In genomic region chr9:100654104-100654503, GRCm38 (mm10) we compare ENCODE assay signal across 23 mouse cellular contexts. TPM values are rescaled to one million over a fixed set of nuclear protein-coding genes. Genes with fewer than 3 reads are reported as not detected.
A peak's percentile ranks its signal among the peaks of the same experiment; 100 is the strongest.
DNase-seq lines count a peak whose midpoint lies in the region; ATAC-seq and TF ChIP-seq lines count a peak whose summit lies in the region.
"Had no signal": no experiment of that assay in that cellular context is flagged by ENCODE, and none has a peak within 500 bp of the region (broad histone marks: within the 10 kb centered on the region; RNA-seq: fewer than 3 reads in every experiment).

No protein-coding gene starts in this region.

- TF ChIP-seq CTCF in heart, postnatal 0 days (IDR thresholded peaks at IDR 0.05; ENCODE audit: low read depth) = no peak

- no peak for TF ChIP-seq EP300 in heart, postnatal 0 days (IDR thresholded peaks at IDR 0.05; ENCODE audit: low read depth)

- peak overlapping the region; percentile 20; the same call in 1 of the 2 replicates for H3K27ac ChIP-seq in heart, postnatal 0 days (ENCODE audit: low read depth)
- H3K27ac ChIP-seq: embryonic facial prominence, embryonic 12.5 days; forebrain, embryonic 10.5 days; heart, embryonic 10.5 days; hindbrain, embryonic 10.5 days; hindbrain, embryonic 15.5 days; limb, embryonic 13.5 days; macrophage had no signal

- H3K4me2 ChIP-seq in heart, postnatal 0 days (ENCODE audit: low read depth, low read length) = no peak overlapping the region
- H3K4me2 ChIP-seq: embryonic facial prominence, embryonic 12.5 days; hindbrain, embryonic 15.5 days; limb, embryonic 13.5 days; liver, embryonic 11.5 days had no signal

- H3K9ac ChIP-seq in heart, postnatal 0 days (replicated peaks; ENCODE audit: low read depth, low read length) = no peak overlapping the region
- H3K9ac ChIP-seq: embryonic facial prominence, embryonic 12.5 days; forebrain, postnatal 0 days; hindbrain, embryonic 15.5 days; limb, embryonic 13.5 days had no signal

- H3K9me3 ChIP-seq in heart, postnatal 0 days (replicated peaks; ENCODE audit: control insufficient read depth, low read length) = no peaks in the 10 kb centered on the region
- H3K9me3 ChIP-seq: embryonic facial prominence, embryonic 12.5 days; forebrain, embryonic 10.5 days; heart, embryonic 10.5 days; hindbrain, embryonic 10.5 days; hindbrain, embryonic 15.5 days; limb, embryonic 13.5 days had no signal

- H3K4me3 ChIP-seq in heart, postnatal 0 days (ENCODE audit: low read depth, low read length) = no peak overlapping the region
- H3K4me3 ChIP-seq: embryonic facial prominence, embryonic 12.5 days; forebrain, embryonic 10.5 days; heart, embryonic 10.5 days; hindbrain, embryonic 10.5 days; hindbrain, embryonic 15.5 days; limb, embryonic 13.5 days had no signal

- WGBS in heart, postnatal 0 days = 39% methylated on average over 3 of the region's 3 CpGs
- WGBS in large intestine, adult 2 months = 34% methylated on average over 3 of the region's 3 CpGs

- H3K4me1 ChIP-seq in heart, postnatal 0 days (ENCODE audit: control insufficient read depth, insufficient read depth) = peaks cover 6% of the 10 kb centered on the region
- H3K4me1 ChIP-seq: embryonic facial prominence, embryonic 12.5 days; forebrain, embryonic 10.5 days; hindbrain, embryonic 10.5 days; hindbrain, embryonic 15.5 days had no signal

- DNase-seq in heart, postnatal 0 days (ENCODE audit: low spot score) = peak; percentile 57
- no peak for DNase-seq in heart, adult 8-10 months (ENCODE audit: low spot score)
- DNase-seq in lung, postnatal 25 days (ENCODE audit: low spot score) = peak; percentile 12
- DNase-seq in lung, postnatal 10 days = no peak
- peak; percentile 48 for DNase-seq in large intestine, adult 2 months (ENCODE audit: low read depth, low spot score)
- DNase-seq in embryo, embryonic 10 days (ENCODE audit: low spot score) = no peak
- DNase-seq: adrenal gland, adult 8-10 months; B cell, adult 2 months; cerebellum, adult 8-10 months; cerebellum, postnatal 25 days; forebrain, postnatal 0 days; heart, postnatal 10 days; kidney, postnatal 14 days; midbrain, embryonic 14.5 days had no signal

- no peak for ATAC-seq in heart, postnatal 0 days (ENCODE audit: insufficient read depth, low read depth)
- ATAC-seq: activated CD4-positive, CD25-positive, alpha-beta regulatory T cell, adult 4 months; forebrain, postnatal 0 days had no signal

- H3K36me3 ChIP-seq in heart, postnatal 0 days (replicated peaks; ENCODE audit: control insufficient read depth, insufficient read depth, low read length) = no peaks in the 10 kb centered on the region
- H3K36me3 ChIP-seq: embryonic facial prominence, embryonic 12.5 days; heart, embryonic 10.5 days; hindbrain, embryonic 15.5 days; limb, embryonic 13.5 days had no signal

- H3K27me3 ChIP-seq in heart, postnatal 0 days (ENCODE audit: control insufficient read depth, insufficient read depth, low read length) = no peaks in the 10 kb centered on the region
- H3K27me3 ChIP-seq: embryonic facial prominence, embryonic 12.5 days; hindbrain, embryonic 15.5 days; limb, embryonic 13.5 days had no signal

RNA-seq across cellular contexts. Expression of gene Stag1, which starts 56.5 kb away (rescaled TPM):
- total RNA-seq in heart, postnatal 0 days (2014; rRNA removed; ENCODE audit: low replicate concordance) = 17.9 and 30.7 TPM in 2 replicates
- polyA plus RNA-seq in heart, postnatal 0 days (2015; fragmentation: Nextera tagmentation; extraction: Ambion mirVana) = 24.0 and 24.9 TPM in 2 replicates
- 10 to 100 TPM; 20.8 to 31.7 (median 27.6) TPM for total RNA-seq in heart, adult 8-10 months (2022)
- 3.3 and 3.4 TPM in 2 replicates for polyA plus RNA-seq in large intestine, adult 2 months (2012; rRNA removed)

Comparison
In these comparisons a context has a peak if more than half of its experiments do, and no peak if none do; other contexts are left out.
1. DNase-seq: peak in heart, postnatal 0 days (single experiment), lung, postnatal 25 days (single experiment) and large intestine, adult 2 months (single experiment); none in heart, adult 8-10 months (single experiment), lung, postnatal 10 days (single experiment) and embryo, embryonic 10 days (single experiment).